In genomic region chr13:15395249-15395648, GRCm38 (mm10) we compare ENCODE assay signal across 11 mouse cellular contexts.
DNase-seq lines count a peak whose midpoint lies in the region; ATAC-seq lines count a peak whose summit lies in the region.
"Had no signal": no experiment of that assay in that cellular context is flagged by ENCODE, and none has a peak within 500 bp of the region (broad histone marks: within the 10 kb centered on the region; RNA-seq: fewer than 3 reads in every experiment).

No protein-coding gene starts in this region.

- H3K27me3 ChIP-seq in embryonic facial prominence, embryonic 13.5 days: no peaks in the 10 kb centered on the region
- no peaks in the 10 kb centered on the region for H3K27me3 ChIP-seq in hindbrain, embryonic 16.5 days (replicated peaks; ENCODE audit: control insufficient read depth, insufficient read depth, low read length)
- H3K27me3 ChIP-seq in intestine, embryonic 16.5 days (replicated peaks; ENCODE audit: control insufficient read depth, insufficient read depth, low read length): no peaks in the 10 kb centered on the region
- H3K27me3 ChIP-seq: heart, embryonic 13.5 days; stomach, embryonic 15.5 days had no signal

- peaks cover 6% of the 10 kb centered on the region for H3K4me1 ChIP-seq in embryonic facial prominence, embryonic 13.5 days
- H3K4me1 ChIP-seq in hindbrain, embryonic 16.5 days (ENCODE audit: control insufficient read depth, insufficient read depth, low read depth, low read length): peaks cover 3% of the 10 kb centered on the region; the same call in 1 of the 2 replicates
- H3K4me1 ChIP-seq in intestine, embryonic 16.5 days (ENCODE audit: control insufficient read depth, insufficient read depth, low read length): no peaks in the 10 kb centered on the region
- H3K4me1 ChIP-seq: heart, embryonic 13.5 days; stomach, embryonic 15.5 days had no signal

- H3K4me2 ChIP-seq in embryonic facial prominence, embryonic 13.5 days: peak overlapping the region; percentile 28
- H3K4me2 ChIP-seq in hindbrain, embryonic 16.5 days (ENCODE audit: low read length): peak overlapping the region; percentile 33; the same call in 1 of the 2 replicates
- no peak overlapping the region for H3K4me2 ChIP-seq in intestine, embryonic 16.5 days (ENCODE audit: low read depth, low read length)
- H3K4me2 ChIP-seq: heart, embryonic 13.5 days; stomach, embryonic 15.5 days had no signal

- peak; percentile 5 to 14 for DNase-seq in cerebellum, postnatal 10 days
- DNase-seq in cerebellum, postnatal 4 days (ENCODE audit: low spot score in 2 of 2): no peak
- DNase-seq in neural tube, embryonic 10.5 days (ENCODE audit: extremely low spot score, low spot score): peak; percentile 24
- no peak for DNase-seq in ovary, postnatal 10 days (ENCODE audit: low spot score)
- no peak for DNase-seq in spleen, adult 12 weeks (ENCODE audit: low spot score)

- ATAC-seq in embryonic facial prominence, embryonic 13.5 days (ENCODE audit: insufficient number of reproducible peaks, insufficient read depth, low FRiP score, low TSS enrichment, low read depth): peak; percentile 75; the same call in 1 of the 2 replicates
- ATAC-seq in hindbrain, embryonic 16.5 days: 0 out of 2 replicates have a peak, but pooled peaks have one; percentile 50
- no peak for ATAC-seq in intestine, embryonic 16.5 days
- ATAC-seq: lung, postnatal 0 days had no signal

- no peaks in the 10 kb centered on the region for H3K9me3 ChIP-seq in embryonic facial prominence, embryonic 13.5 days
- H3K9me3 ChIP-seq in hindbrain, embryonic 16.5 days (ENCODE audit: control insufficient read depth, low read length): no peaks in the 10 kb centered on the region
- no peaks in the 10 kb centered on the region for H3K9me3 ChIP-seq in intestine, embryonic 16.5 days (ENCODE audit: control insufficient read depth, low read length)
- H3K9me3 ChIP-seq: heart, embryonic 13.5 days; stomach, embryonic 15.5 days had no signal

- no peak overlapping the region for H3K9ac ChIP-seq in embryonic facial prominence, embryonic 13.5 days
- no peak overlapping the region for H3K9ac ChIP-seq in hindbrain, embryonic 16.5 days (ENCODE audit: low read depth, low read length)
- no peak overlapping the region for H3K9ac ChIP-seq in intestine, embryonic 16.5 days (ENCODE audit: low read depth, low read length)
- H3K9ac ChIP-seq: heart, embryonic 13.5 days; stomach, embryonic 15.5 days had no signal

- WGBS in embryonic facial prominence, embryonic 13.5 days: 14% methylated on average over 4 of the region's 4 CpGs
- 11% methylated on average over 4 of the region's 4 CpGs for WGBS in hindbrain, embryonic 16.5 days
- 30% methylated on average over 4 of the region's 4 CpGs for WGBS in intestine, embryonic 16.5 days

- H3K27ac ChIP-seq in embryonic facial prominence, embryonic 13.5 days: no peak overlapping the region; the same call in 1 of the 2 replicates
- H3K27ac ChIP-seq in hindbrain, embryonic 16.5 days (ENCODE audit: low read depth, low read length): no peak overlapping the region
- H3K27ac ChIP-seq in intestine, embryonic 16.5 days (ENCODE audit: low read length): no peak overlapping the region
- H3K27ac ChIP-seq: heart, embryonic 13.5 days; stomach, embryonic 15.5 days had no signal

- H3K36me3 ChIP-seq in embryonic facial prominence, embryonic 13.5 days: no peaks in the 10 kb centered on the region
- H3K36me3 ChIP-seq in hindbrain, embryonic 16.5 days (ENCODE audit: control insufficient read depth, insufficient read depth, low read length): no peaks in the 10 kb centered on the region
- no peaks in the 10 kb centered on the region for H3K36me3 ChIP-seq in intestine, embryonic 16.5 days (ENCODE audit: control insufficient read depth, insufficient read depth, low read length)
- H3K36me3 ChIP-seq: heart, embryonic 13.5 days; stomach, embryonic 15.5 days had no signal

- H3K4me3 ChIP-seq in embryonic facial prominence, embryonic 13.5 days: no peak overlapping the region
- H3K4me3 ChIP-seq in hindbrain, embryonic 16.5 days (ENCODE audit: low read length): no peak overlapping the region
- no peak overlapping the region for H3K4me3 ChIP-seq in intestine, embryonic 16.5 days (ENCODE audit: low read length)
- H3K4me3 ChIP-seq: heart, embryonic 13.5 days; stomach, embryonic 15.5 days had no signal

Comparison
In these comparisons a context has a peak if more than half of its experiments do, and no peak if none do; other contexts are left out.
1. DNase-seq: peak in cerebellum, postnatal 10 days (2 of 2) and neural tube, embryonic 10.5 days (single experiment); none in cerebellum, postnatal 4 days (0 of 2), ovary, postnatal 10 days (single experiment) and spleen, adult 12 weeks (single experiment).